Mouse (Mus musculus): ENCODE data around the gene Ptgs2. TPM values are rescaled to one million over a fixed set of nuclear protein-coding genes. Genes with fewer than 3 reads are reported as not detected.

The Ptgs2 gene
- 0.11 and 0.14 TPM in 2 replicates for polyA plus RNA-seq (2015; fragmentation: Nextera tagmentation; extraction: Ambion mirVana)

GRCm38 (mm10) chr1:150099790-150100333 lies at the start of gene Ptgs2:
Gene Ptgs2, plus strand, starts transcription at chr1:150100031.

Small RNA genes within 50 kb of the gene (microRNA-seq; reads per million reads assigned to microRNA genes)
- gene Gm44329 (ENCODE audit: borderline replicate concordance, insufficient number of aligned reads), result not detected

Other genes starting within 250 kb of the Ptgs2 start
- 19.2 and 27.7 TPM in 2 replicates for gene Pla2g4a, start 138.7 kb upstream of the Ptgs2 start, polyA plus RNA-seq (2015; fragmentation: Nextera tagmentation; extraction: Ambion mirVana)
- not detected in 2 replicates for gene Pdc, start 219.4 kb downstream of the Ptgs2 start, polyA plus RNA-seq (2015; fragmentation: Nextera tagmentation; extraction: Ambion mirVana)